Mouse (Mus musculus) c-Kit-negative CD71-positive TER-119-positive erythroid progenitor cells, embryonic 14.5 days (primary cell): Measurements from ENCODE around the gene Fnd3c2.
"Not testable (repeated sequence)": the region's sequence is repeated elsewhere in the genome, so short reads cannot be mapped to it uniquely, and the experiment has no call there.

Source experiments
- DNase-seq: peaks from one replicate; pipeline ENCODE4 v3.0.0-alpha.2; 2013; ENCODE audit warnings: low read depth, low spot score

Gene Fnd3c2

DNA sequence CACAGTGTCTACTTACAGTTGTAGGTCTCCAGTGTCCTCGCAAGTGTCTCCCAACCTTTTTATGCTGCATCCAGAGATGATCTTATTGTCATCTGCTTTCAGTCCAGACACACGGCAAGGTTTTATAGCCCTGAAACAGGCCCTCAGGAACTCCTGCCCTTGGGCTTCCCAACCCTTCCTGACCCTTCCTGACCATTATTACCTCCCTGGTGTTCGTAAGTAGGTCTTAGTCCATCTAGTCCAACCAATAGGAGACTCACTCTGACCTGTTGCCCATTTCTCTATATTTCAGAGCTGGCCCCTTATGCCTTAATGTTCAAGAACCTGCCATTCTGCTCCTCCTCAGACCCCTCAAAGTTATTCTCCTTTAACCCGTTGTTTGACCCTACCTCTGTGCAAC lies at the start of gene Fnd3c2:
Gene Fnd3c2, minus strand, starts transcription at position 101 of the 400 bp plus-strand sequence.
- no peak for DNase-seq

DNA sequence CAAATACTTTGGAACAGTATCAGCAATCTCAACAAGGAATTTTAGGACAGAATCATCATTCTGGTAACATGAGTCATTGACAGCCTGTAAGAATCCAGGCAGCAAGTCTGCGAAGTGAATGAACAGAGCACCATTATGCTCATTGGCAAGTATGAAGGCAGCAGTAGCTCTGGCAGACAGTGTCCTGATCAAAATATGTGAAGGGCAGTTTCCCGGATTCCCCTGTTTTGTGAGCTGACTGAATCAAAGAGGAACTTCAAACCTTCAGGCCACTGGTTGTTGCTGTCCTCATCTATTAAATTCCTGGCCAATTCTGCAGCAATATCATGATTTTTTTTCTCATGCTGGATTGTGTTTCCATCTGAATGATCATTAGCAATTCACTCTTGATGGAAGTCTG lies 29.3 kb upstream of the Fnd3c2 start:
- DNase-seq, result no peak

DNA sequence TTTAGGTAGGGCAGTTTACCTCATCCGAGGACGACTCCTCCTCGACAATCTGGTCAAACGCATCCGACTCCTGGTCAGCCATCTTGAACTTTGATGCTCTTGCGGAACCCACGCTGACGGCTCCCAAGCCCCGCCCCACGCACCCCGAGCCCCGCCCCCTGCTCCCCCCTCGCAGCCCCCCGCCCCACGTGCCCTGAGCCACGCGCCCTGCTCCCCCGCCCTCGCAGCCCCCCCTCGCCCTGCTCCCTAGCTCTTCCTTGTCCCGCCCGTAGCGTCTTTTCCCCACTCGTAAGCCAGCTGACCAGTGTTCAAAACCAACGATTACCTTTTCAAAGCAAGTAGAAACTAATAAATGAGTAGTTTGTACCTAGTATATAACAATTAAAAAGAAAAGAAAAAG lies 34.1 kb downstream of the Fnd3c2 start, which contains the start of gene Taf9b:
Gene Taf9b, minus strand, starts transcription at position 101 of the 400 bp plus-strand sequence.
- no peak for DNase-seq

DNA sequence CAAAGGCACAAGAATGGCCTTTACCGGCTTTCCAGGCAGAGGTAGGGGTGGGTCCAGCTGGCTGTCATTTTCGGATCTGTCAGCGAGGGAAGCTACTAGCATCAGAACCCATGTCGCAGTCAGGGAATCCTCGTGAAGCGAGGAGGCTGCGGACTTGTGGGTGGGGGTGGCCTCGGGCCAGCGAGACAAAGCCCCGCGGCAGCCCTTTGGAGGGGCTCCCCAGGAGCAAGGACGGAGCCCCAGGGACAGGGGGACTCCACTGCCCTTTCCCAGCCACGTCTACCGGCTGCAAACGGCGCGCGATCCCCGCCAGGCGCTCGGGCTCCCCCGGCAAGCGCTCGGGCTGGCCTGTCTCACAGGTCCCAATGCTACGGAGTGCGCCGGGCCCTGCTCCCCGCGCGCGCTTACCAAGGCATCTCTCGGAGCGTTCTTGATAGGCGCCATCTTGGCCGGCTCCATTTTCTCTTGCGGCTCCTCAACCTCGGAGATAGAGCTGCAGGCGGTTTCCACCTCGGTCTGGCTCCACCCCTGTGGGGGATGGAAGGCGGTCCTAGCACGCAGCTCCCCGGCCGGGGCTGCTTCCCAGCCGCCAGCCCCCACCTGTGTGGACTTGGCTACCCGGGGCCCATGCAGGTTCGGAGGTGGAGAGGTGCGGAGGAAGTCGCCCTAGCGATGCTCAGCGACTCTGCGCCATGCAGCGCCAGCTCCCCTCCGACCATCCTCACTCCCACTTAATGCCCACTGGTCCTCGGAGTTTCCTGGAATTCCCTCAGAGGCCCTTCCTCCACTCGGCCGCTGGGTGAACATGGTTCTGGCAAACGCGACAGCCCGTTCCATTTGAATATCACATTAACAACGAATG lies 35.8 kb downstream of the Fnd3c2 start:
- DNase-seq, result peak; percentile 44

DNA sequence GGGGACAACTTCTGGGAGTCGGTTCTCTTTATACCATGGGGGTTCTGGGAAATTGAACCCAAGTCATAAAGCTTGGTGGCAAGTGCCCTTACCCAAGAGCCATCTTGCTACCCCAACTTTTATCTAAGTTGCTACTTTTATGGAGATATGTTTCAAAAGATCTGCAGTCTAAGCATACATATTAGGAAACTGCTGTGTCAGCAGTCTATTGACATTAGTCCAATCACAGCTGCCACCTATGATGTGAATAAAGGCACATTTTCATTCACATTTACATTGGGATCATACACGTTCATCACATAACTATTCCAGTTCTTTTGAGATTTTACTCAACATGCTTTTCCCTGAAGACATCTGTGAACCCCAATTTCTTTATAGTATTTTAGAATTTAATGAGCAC lies 46.1 kb downstream of the Fnd3c2 start:
- DNase-seq, result no peak

DNA sequence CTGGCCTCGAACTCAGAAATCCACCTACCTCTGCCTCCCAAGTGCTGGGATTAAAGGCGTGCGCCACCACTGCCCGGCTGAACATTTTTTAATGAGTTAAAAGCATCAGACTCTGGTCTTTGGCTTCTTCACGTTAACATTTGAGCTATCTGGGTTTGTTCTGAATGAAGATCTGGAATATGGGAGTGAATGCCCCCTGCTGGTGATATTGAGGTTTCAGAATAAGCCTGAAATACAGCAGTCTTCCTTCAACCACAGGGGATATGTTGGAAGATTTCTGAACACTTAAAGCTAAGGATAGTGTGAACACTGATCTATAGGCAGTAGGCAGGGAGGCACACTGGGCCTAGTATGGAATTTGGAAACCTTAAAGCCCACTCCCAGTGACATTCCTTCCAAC lies 56.3 kb downstream of the Fnd3c2 start:
- no peak for DNase-seq

DNA sequence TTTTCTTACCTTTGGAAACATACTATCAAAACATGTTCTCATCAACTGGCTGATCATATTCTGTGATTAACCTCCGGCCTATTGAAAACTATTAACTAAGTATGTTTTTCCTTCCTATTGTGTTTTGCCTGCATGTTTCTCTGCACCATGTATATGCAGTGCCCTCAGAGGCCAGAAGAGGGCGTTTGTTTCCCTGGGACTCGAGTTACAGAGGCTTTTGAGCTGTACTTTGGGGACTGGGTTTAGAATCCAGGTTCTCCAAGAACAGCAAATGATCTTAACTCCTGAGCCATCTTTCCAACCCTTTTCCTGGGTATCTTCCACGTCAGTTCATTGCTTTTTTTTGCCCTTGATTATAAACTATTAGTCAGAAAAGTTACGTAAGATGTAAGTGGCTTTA lies 57.9 kb downstream of the Fnd3c2 start:
- DNase-seq, result no peak

DNA sequence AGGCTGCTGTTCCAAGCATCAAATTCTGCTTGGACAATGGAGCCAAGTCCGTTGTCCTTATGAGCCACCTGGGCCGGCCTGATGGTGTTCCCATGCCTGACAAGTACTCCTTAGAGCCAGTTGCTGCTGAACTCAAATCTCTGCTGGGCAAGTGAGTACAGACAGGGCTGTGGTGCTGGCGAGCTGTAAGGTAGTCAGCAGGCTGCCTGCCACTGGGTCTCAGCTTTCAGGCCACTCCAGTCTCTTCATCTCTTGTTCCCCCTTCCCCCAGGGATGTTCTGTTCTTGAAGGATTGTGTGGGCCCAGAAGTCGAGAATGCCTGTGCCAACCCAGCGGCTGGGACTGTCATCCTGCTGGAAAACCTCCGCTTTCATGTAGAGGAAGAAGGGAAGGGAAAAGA lies 60.8 kb downstream of the Fnd3c2 start:
- DNase-seq, result not testable (repeated sequence)

DNA sequence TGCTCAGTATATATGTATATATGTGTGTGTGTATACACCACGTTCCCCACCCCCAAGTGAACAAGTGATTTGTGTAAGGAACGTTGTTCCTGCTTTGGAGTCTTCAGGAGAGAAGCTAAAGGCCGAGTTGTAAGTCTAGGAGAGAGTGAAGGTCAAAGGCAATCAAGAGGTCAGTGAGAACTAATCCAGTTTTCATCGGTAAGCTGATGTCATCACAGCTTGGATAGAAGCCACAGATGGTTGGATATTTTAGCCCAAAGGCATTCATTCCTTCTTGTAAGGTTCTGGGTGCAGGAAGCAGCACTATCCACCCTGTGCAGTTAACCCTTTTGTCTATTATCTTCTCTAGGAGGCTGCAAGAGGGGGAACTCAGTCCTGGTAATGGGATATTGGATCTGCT lies 65.1 kb downstream of the Fnd3c2 start:
- DNase-seq, result no peak

DNA sequence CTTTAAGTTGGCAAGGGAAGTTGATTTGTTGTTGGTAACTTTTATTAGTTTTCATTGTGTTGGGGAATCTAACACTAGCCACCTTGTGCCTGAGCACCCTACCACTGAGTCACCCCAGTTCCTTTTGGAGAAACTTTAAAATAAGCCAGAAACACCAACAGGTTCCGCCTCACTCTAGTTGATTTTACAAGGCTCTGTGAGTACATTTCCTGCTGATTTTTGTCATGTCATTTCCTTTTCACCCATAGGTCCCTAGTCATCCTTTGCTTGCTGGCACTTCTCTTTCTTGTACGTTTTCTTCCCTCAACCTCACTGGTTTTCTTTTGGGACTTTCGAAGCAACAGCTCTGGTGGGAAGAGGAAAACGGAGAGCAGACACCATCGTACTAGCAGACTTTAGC lies 65.8 kb downstream of the Fnd3c2 start:
- DNase-seq, result no peak

DNA sequence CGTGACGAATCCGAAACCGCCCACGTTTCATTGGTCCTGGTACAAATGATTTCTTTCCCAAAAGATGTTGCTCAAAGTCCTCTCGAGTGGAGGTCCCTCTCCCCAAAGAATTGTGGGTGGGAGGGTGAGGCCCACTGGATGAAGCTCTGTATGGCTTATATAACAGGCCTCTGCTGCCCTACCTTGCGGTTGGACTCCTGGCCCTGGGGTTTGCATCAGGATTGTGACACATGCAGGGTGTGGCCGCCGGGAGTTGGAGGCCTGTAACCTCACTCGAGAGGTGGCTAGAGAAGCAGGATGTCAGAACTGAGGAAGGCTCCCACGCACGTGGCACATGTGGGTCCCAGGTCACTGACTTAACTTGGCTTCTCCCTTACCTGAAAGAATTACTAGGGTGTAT lies 67.4 kb downstream of the Fnd3c2 start:
- DNase-seq, result no peak

DNA sequence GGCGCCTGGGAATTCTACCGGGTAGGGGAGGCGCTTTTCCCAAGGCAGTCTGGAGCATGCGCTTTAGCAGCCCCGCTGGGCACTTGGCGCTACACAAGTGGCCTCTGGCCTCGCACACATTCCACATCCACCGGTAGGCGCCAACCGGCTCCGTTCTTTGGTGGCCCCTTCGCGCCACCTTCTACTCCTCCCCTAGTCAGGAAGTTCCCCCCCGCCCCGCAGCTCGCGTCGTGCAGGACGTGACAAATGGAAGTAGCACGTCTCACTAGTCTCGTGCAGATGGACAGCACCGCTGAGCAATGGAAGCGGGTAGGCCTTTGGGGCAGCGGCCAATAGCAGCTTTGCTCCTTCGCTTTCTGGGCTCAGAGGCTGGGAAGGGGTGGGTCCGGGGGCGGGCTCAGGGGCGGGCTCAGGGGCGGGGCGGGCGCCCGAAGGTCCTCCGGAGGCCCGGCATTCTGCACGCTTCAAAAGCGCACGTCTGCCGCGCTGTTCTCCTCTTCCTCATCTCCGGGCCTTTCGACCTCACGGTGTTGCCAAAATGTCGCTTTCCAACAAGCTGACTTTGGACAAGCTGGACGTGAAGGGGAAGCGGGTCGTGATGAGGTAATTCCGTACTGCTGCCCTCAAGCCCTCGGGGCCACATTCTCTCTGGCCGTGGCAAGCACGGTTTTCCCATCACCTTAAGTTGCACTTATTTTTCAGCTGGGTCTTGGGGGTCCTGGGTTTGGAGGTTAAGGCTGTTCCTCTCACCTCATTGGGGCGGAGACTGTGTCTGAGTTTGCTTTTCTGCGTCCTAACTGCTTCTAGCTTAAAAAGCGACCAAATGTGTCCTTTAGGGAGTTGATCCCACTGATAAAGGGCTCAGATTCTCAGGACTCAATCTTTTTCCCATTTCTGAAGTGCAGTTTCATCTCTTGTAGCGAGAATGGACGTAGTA lies 68.2 kb downstream of the Fnd3c2 start, which contains the start of gene Pgk1:
Gene Pgk1, plus strand, starts transcription at position 388 of the 937 bp plus-strand sequence.
- DNase-seq, result peak; percentile 75

DNA sequence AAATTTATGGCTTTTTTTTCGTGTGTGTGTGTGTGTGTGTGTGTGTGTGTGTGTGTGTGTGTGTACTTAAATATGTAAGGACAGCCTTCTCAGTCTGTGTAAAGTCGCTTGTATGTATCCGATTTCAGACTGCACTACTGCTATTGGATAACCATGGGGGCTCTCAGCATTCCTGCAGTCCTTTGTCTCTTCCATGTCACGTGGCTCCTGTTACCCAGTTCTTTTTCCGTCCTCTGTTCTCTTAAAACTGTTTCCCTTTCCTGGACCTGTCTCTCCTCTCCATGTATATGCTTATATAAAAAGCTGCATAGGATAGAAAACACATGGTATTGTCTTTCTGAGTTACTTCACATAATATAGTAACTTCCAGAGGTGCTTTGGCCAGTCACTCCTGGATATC lies 69.5 kb downstream of the Fnd3c2 start:
- no peak for DNase-seq
